Comparison of ENCODE assay signal across 26 mouse cellular contexts in the genomic region with DNA sequence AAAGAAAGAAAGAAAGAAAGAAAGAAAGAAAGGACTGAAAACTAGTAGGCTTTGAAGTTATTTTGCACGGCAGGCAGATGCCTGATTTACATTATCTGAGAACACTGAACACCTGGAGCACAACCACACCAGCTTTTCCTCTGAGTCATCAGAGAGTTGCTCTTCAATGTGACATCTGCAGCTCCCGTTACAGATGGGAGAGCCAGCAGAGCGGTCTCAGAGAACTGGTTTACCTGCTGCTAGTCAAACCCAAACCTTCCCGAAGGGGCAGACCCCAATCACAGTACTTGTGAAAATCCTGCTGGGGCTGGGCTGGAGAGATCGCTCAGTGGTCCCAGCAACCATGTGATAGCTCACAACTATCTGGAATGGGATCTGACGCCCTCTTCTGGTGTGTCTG. TPM values are rescaled to one million over a fixed set of nuclear protein-coding genes. Genes with fewer than 3 reads are reported as not detected.
DNase-seq lines count a peak whose midpoint lies in the region; TF ChIP-seq lines count a peak whose summit lies in the region.
"Had no signal": no experiment of that assay in that cellular context is flagged by ENCODE, and none has a peak within 500 bp of the region (broad histone marks: within the 10 kb centered on the region; RNA-seq: fewer than 3 reads in every experiment).

No protein-coding gene starts in this region.

- dilution Hi-C loops in CH12.LX (cut with MboI; ENCODE audit: extremely low pct_ligation_motif_present, extremely low pct_unique_long_range_greater_than_20kb, low sequenced_read_pairs), result no loop called here

- no peak overlapping the region for H3K4me3 ChIP-seq in layer of hippocampus, adult 2 months
- H3K4me3 ChIP-seq in CH12.LX (replicated peaks in 1 of 3; ENCODE audit: low read depth in 2 of 3, low read length in 2 of 3, poor library complexity in 1 of 3), result no peak overlapping the region
- H3K4me3 ChIP-seq: embryonic facial prominence, embryonic 15.5 days; forebrain, embryonic 12.5 days; heart, embryonic 15.5 days; hindbrain, embryonic 13.5 days; midbrain, embryonic 13.5 days; neural tube, embryonic 13.5 days had no signal

- peak; percentile 39 for TF ChIP-seq CTCF in layer of hippocampus, adult 2 months (conservative IDR thresholded peaks at IDR 0.05)
- peak; percentile 20 to 43; a peak in 2 of 4 replicates for TF ChIP-seq CTCF in CH12.LX (conservative IDR thresholded peaks at IDR 0.05 in 1 of 2, IDR thresholded peaks at IDR 0.05 in 1 of 2; ENCODE audit: low read depth in 2 of 2, low read length in 2 of 2)

- no peak for TF ChIP-seq RAD21 in CH12.LX (IDR thresholded peaks at IDR 0.05; ENCODE audit: low read depth, low read length)

- no peak overlapping the region for H3K27ac ChIP-seq in layer of hippocampus, adult 2 months
- H3K27ac ChIP-seq in CH12.LX (ENCODE audit: insufficient read depth, low read depth), result no peak overlapping the region
- H3K27ac ChIP-seq: embryonic facial prominence, embryonic 15.5 days; forebrain, embryonic 12.5 days; heart, embryonic 15.5 days; hindbrain, embryonic 13.5 days; liver, embryonic 14.5 days; macrophage; midbrain, embryonic 13.5 days; neural tube, embryonic 13.5 days had no signal

- in situ Hi-C loops in CH12.LX (cut with MboI; ENCODE audit: low pct_ligation_motif_present, low pct_unique_long_range_greater_than_20kb, low sequenced_read_pairs), result no loop called here

- no peak for DNase-seq in layer of hippocampus, adult 2 months (ENCODE audit: low spot score in 2 of 2)
- DNase-seq in layer of hippocampus, postnatal 14 days (ENCODE audit: low spot score in 2 of 2), result no peak
- DNase-seq in CH12.LX (ENCODE audit: extremely low read depth), result peak; percentile 81
- peak; percentile 43 to 59 for DNase-seq in thymus, adult 18-20 months
- DNase-seq in thymus, postnatal 25 days, result peak; percentile 63
- DNase-seq in heart, postnatal 4 days, result no peak
- DNase-seq in adrenal gland, postnatal 36 days, result no peak
- no peak for DNase-seq in cerebellum, adult 11 months
- DNase-seq: adrenal gland, postnatal 25 days; cerebellum, postnatal 10 days; forebrain, postnatal 0 days; kidney, adult 11 months; layer of hippocampus, postnatal 36 days; left cerebral cortex, postnatal 4 days; lung, adult 2 months; lung, postnatal 10 days; right cerebral cortex, postnatal 25 days had no signal

- H3K4me2 ChIP-seq in CH12.LX (ENCODE audit: insufficient read depth, low read depth, poor library complexity, severe bottlenecking), result 0 out of 2 replicates have a peak overlapping the region, but pooled peaks have one; percentile 40
- H3K4me2 ChIP-seq: embryonic facial prominence, embryonic 15.5 days; forebrain, embryonic 12.5 days; heart, embryonic 15.5 days; hindbrain, embryonic 13.5 days; midbrain, embryonic 13.5 days; neural tube, embryonic 13.5 days had no signal

- H3K79me2 ChIP-seq in CH12.LX (replicated peaks; ENCODE audit: control insufficient read depth, extremely low read depth, insufficient read depth, poor library complexity, severe bottlenecking), result peaks cover 8% of the 10 kb centered on the region

- no peaks in the 10 kb centered on the region for H3K9me3 ChIP-seq in CH12.LX (replicated peaks; ENCODE audit: low read length)
- H3K9me3 ChIP-seq: embryonic facial prominence, embryonic 15.5 days; forebrain, embryonic 12.5 days; heart, embryonic 15.5 days; hindbrain, embryonic 13.5 days; midbrain, embryonic 13.5 days; neural tube, embryonic 13.5 days had no signal

- peaks cover 1 to 5% of the 10 kb centered on the region in 2 experiments for H3K36me3 ChIP-seq in CH12.LX (replicated peaks in 1 of 2; ENCODE audit: control insufficient read depth in 1 of 2, insufficient read depth in 1 of 2, low read length in 1 of 2)
- H3K36me3 ChIP-seq: forebrain, embryonic 12.5 days; hindbrain, embryonic 13.5 days had no signal

- peak overlapping the region; percentile 42; the same call in 1 of the 2 replicates for H3K9ac ChIP-seq in CH12.LX (ENCODE audit: insufficient read depth, low read depth)
- H3K9ac ChIP-seq: embryonic facial prominence, embryonic 15.5 days; forebrain, embryonic 12.5 days; forebrain, postnatal 0 days; heart, embryonic 15.5 days; hindbrain, embryonic 13.5 days; liver, embryonic 14.5 days; midbrain, embryonic 13.5 days; neural tube, embryonic 13.5 days had no signal

- peak; percentile 84; the same call in 1 of the 2 replicates for TF ChIP-seq EP300 in CH12.LX (IDR thresholded peaks at IDR 0.05; ENCODE audit: low read length)

- 0 out of 2 replicates have a peak, but pooled peaks have one; percentile 16 for TF ChIP-seq POLR2A in CH12.LX (IDR thresholded peaks at IDR 0.05; ENCODE audit: low read depth, low read length)

- H3K4me1 ChIP-seq in CH12.LX (ENCODE audit: control insufficient read depth in 1 of 2, insufficient read depth in 2 of 2), result peaks cover 4 to 28% of the 10 kb centered on the region in 2 experiments

- H3K27me3 ChIP-seq in CH12.LX (replicated peaks), result no peaks in the 10 kb centered on the region
- H3K27me3 ChIP-seq: embryonic facial prominence, embryonic 15.5 days; forebrain, embryonic 12.5 days; heart, embryonic 15.5 days; hindbrain, embryonic 13.5 days; midbrain, embryonic 13.5 days; neural tube, embryonic 13.5 days; Patski had no signal

TF ChIP-seq in CH12.LX, 34 proteins besides CTCF, POLR2A, EP300 and RAD21:
- TF ChIP-seq CHD2 (IDR thresholded peaks at IDR 0.05; ENCODE audit: low read length) (no peak), MAFK (IDR thresholded peaks at IDR 0.05; ENCODE audit: insufficient replicate concordance, low read length) (0 out of 2 replicates have a peak, but pooled peaks have one; percentile 34), MEF2A (IDR thresholded peaks at IDR 0.05; ENCODE audit: borderline replicate concordance, low read depth, low read length) (0 out of 2 replicates have a peak, but pooled peaks have one; percentile 20), JUN (IDR thresholded peaks at IDR 0.05; ENCODE audit: insufficient read depth, low read depth, low read length) (peak; percentile 56; the same call in 1 of the 2 replicates), TCF12 (IDR thresholded peaks at IDR 0.05; ENCODE audit: low read depth, low read length) (peak; percentile 93), ZKSCAN1 (IDR thresholded peaks at IDR 0.05; ENCODE audit: borderline replicate concordance, low read depth, low read length) (no peak), ZMIZ1 (IDR thresholded peaks at IDR 0.05; ENCODE audit: low read depth, low read length) (no peak), TBP (conservative IDR thresholded peaks at IDR 0.05; ENCODE audit: low read depth, low read length) (0 out of 2 replicates have a peak, but pooled peaks have one; percentile 8), ETS1 (conservative IDR thresholded peaks at IDR 0.05; ENCODE audit: low read depth, low read length) (peak; percentile 70; the same call in 1 of the 2 replicates), IRF4 (IDR thresholded peaks at IDR 0.05; ENCODE audit: low read depth, low read length) (peak; percentile 71), SIN3A (IDR thresholded peaks at IDR 0.05; ENCODE audit: low read length) (no peak; the same call in 1 of the 2 replicates), JUND (conservative IDR thresholded peaks at IDR 0.05; ENCODE audit: low read depth, low read length) (peak; percentile 67; the same call in 1 of the 2 replicates)

RNA-seq across cellular contexts. Expression of gene Anapc5, which starts 3.3 kb away (rescaled TPM):
- total RNA-seq in layer of hippocampus, adult 2 months (2021), result 100 to 1,000 TPM; 216 to 217 TPM
- total RNA-seq in layer of hippocampus, postnatal 14 days (2021), result 100 to 1,000 TPM; 215 to 219 TPM
- total RNA-seq in CH12.LX (2012; rRNA removed), result 236 and 252 TPM in 2 replicates
- 247 and 258 TPM in 2 replicates for total RNA-seq in CH12.LX (2014; rRNA removed)
- polyA plus RNA-seq in CH12.LX (2012; ENCODE audit: insufficient read length, low read depth), result 261 and 280 TPM in 2 replicates
- 100 to 1,000 TPM; 275 to 276 TPM for total RNA-seq in heart, postnatal 4 days (2021)
- total RNA-seq in adrenal gland, postnatal 36 days (2021), result 100 to 1,000 TPM; 154 to 181 TPM

RNA-seq across cellular contexts. Expression of gene Rnf34, which starts 25.4 kb away (rescaled TPM):
- total RNA-seq in layer of hippocampus, adult 2 months (2021), result 10 to 100 TPM; 53.7 to 54.1 TPM
- 10 to 100 TPM; 47.1 to 53.0 TPM for total RNA-seq in layer of hippocampus, postnatal 14 days (2021)
- 17.2 and 18.4 TPM in 2 replicates for total RNA-seq in CH12.LX (2012; rRNA removed)
- total RNA-seq in CH12.LX (2014; rRNA removed), result 24.1 and 24.6 TPM in 2 replicates
- 29.1 and 30.8 TPM in 2 replicates for polyA plus RNA-seq in CH12.LX (2012; ENCODE audit: insufficient read length, low read depth)
- total RNA-seq in heart, postnatal 4 days (2021), result 10 to 100 TPM; 32.6 to 34.0 TPM
- total RNA-seq in adrenal gland, postnatal 36 days (2021), result 10 to 100 TPM; 22.8 to 28.5 TPM

RNA-seq across cellular contexts. Expression of gene Camkk2, which starts 45.2 kb away (rescaled TPM):
- 100 to 1,000 TPM; 104 to 109 TPM for total RNA-seq in layer of hippocampus, adult 2 months (2021)
- 100 to 1,000 TPM; 116 to 120 TPM for total RNA-seq in layer of hippocampus, postnatal 14 days (2021)
- total RNA-seq in CH12.LX (2012; rRNA removed), result 12.3 and 13.5 TPM in 2 replicates
- total RNA-seq in CH12.LX (2014; rRNA removed), result 8.6 TPM in 2 replicates
- 9.4 and 12.7 TPM in 2 replicates for polyA plus RNA-seq in CH12.LX (2012; ENCODE audit: insufficient read length, low read depth)
- 10 to 100 TPM; 17.7 to 19.2 TPM for total RNA-seq in heart, postnatal 4 days (2021)
- 10 to 100 TPM; 25.3 to 25.9 TPM for total RNA-seq in adrenal gland, postnatal 36 days (2021)

Comparison
In these comparisons a context has a peak if more than half of its experiments do, and no peak if none do; other contexts are left out.
1. DNase-seq: peak in CH12.LX (single experiment), thymus, adult 18-20 months (2 of 2) and thymus, postnatal 25 days (single experiment); none in layer of hippocampus, adult 2 months (0 of 2), layer of hippocampus, postnatal 14 days (0 of 2), heart, postnatal 4 days (single experiment), adrenal gland, postnatal 36 days (0 of 2) and cerebellum, adult 11 months (single experiment).